ENCODE assay signal across 23 mouse cellular contexts in genomic region chr6:127751499-127751898, GRCm38 (mm10). TPM values are rescaled to one million over a fixed set of nuclear protein-coding genes. Genes with fewer than 3 reads are reported as not detected.
DNase-seq lines count a peak whose midpoint lies in the region; ATAC-seq and TF ChIP-seq lines count a peak whose summit lies in the region.
"Had no signal": no experiment of that assay in that cellular context is flagged by ENCODE, and none has a peak within 500 bp of the region (broad histone marks: within the 10 kb centered on the region; RNA-seq: fewer than 3 reads in every experiment).

No protein-coding gene starts in this region.

- H3K4me3 ChIP-seq in forebrain, embryonic 12.5 days (replicated peaks): no peak overlapping the region
- no peak overlapping the region for H3K4me3 ChIP-seq in forebrain, embryonic 14.5 days (ENCODE audit: low read depth, low read length)
- H3K4me3 ChIP-seq in midbrain, embryonic 10.5 days: no peak overlapping the region
- H3K4me3 ChIP-seq in midbrain, embryonic 14.5 days (replicated peaks; ENCODE audit: low read depth, low read length): no peak overlapping the region
- H3K4me3 ChIP-seq in thymus, adult 2 months (ENCODE audit: control insufficient read depth, insufficient read depth, low read length): no peak overlapping the region
- H3K4me3 ChIP-seq: embryonic facial prominence, embryonic 13.5 days; gastrocnemius, adult 2 months; heart, embryonic 10.5 days; hindbrain, embryonic 15.5 days had no signal

- 0 out of 2 replicates have a peak overlapping the region, but pooled peaks have one; percentile 13 for H3K27ac ChIP-seq in forebrain, embryonic 12.5 days
- no peak overlapping the region for H3K27ac ChIP-seq in forebrain, embryonic 14.5 days (ENCODE audit: low read depth, low read length)
- H3K27ac ChIP-seq in midbrain, embryonic 10.5 days (replicated peaks): peak overlapping the region; percentile 75
- no peak overlapping the region for H3K27ac ChIP-seq in midbrain, embryonic 14.5 days (replicated peaks; ENCODE audit: low read depth, low read length)
- no peak overlapping the region for H3K27ac ChIP-seq in thymus, adult 2 months (ENCODE audit: control insufficient read depth, insufficient read depth, low read length)
- H3K27ac ChIP-seq: embryonic facial prominence, embryonic 13.5 days; gastrocnemius, adult 2 months; hindbrain, embryonic 15.5 days had no signal

- no peak overlapping the region for H3K9ac ChIP-seq in forebrain, embryonic 12.5 days
- no peak overlapping the region for H3K9ac ChIP-seq in forebrain, embryonic 14.5 days (ENCODE audit: low read length)
- H3K9ac ChIP-seq in midbrain, embryonic 14.5 days (replicated peaks; ENCODE audit: low read length): no peak overlapping the region
- H3K9ac ChIP-seq: embryonic facial prominence, embryonic 13.5 days; hindbrain, embryonic 15.5 days had no signal

- H3K9me3 ChIP-seq in forebrain, embryonic 12.5 days: no peaks in the 10 kb centered on the region
- no peaks in the 10 kb centered on the region for H3K9me3 ChIP-seq in forebrain, embryonic 14.5 days (replicated peaks; ENCODE audit: control insufficient read depth, low read length)
- no peaks in the 10 kb centered on the region; the same call in 1 of the 2 replicates for H3K9me3 ChIP-seq in midbrain, embryonic 10.5 days (replicated peaks)
- H3K9me3 ChIP-seq in midbrain, embryonic 14.5 days (ENCODE audit: control insufficient read depth, low read length): no peaks in the 10 kb centered on the region
- H3K9me3 ChIP-seq: embryonic facial prominence, embryonic 13.5 days; heart, embryonic 10.5 days; hindbrain, embryonic 15.5 days had no signal

- DNase-seq in forebrain, embryonic 14.5 days (ENCODE audit: low spot score): no peak
- peak; percentile 51 for DNase-seq in midbrain, embryonic 10.5 days (ENCODE audit: low spot score)
- no peak for DNase-seq in midbrain, embryonic 14.5 days
- DNase-seq in brain, embryonic 14.5 days (ENCODE audit: low read depth): peak; percentile 53
- peak; percentile 19 for DNase-seq in embryo, embryonic 11 days
- no peak for DNase-seq in thymus, adult 2 months
- DNase-seq: adrenal gland, postnatal 14 days; cerebellum, adult 18-20 months; cerebellum, adult 9-11 months; cerebellum, postnatal 36 days; gastrocnemius, adult 2 months; gastrocnemius, postnatal 25 days; heart, adult 11 months; heart, postnatal 10 days; heart, postnatal 4 days had no signal

- WGBS in forebrain, embryonic 12.5 days: 68% methylated on average over 9 of the region's 9 CpGs
- WGBS in forebrain, embryonic 14.5 days: 60% methylated on average over 9 of the region's 9 CpGs
- WGBS in midbrain, embryonic 10.5 days: 54% methylated on average over 9 of the region's 9 CpGs
- WGBS in midbrain, embryonic 14.5 days: 34% methylated on average over 9 of the region's 9 CpGs
- WGBS in thymus, adult 2 months: 95% methylated on average over 9 of the region's 9 CpGs

- no peak overlapping the region for H3K4me2 ChIP-seq in forebrain, embryonic 12.5 days
- no peak overlapping the region for H3K4me2 ChIP-seq in forebrain, embryonic 14.5 days (ENCODE audit: low read length)
- no peak overlapping the region for H3K4me2 ChIP-seq in midbrain, embryonic 14.5 days (ENCODE audit: low read length)
- H3K4me2 ChIP-seq: embryonic facial prominence, embryonic 13.5 days; hindbrain, embryonic 15.5 days had no signal

- no peak for ATAC-seq in forebrain, embryonic 12.5 days (ENCODE audit: low FRiP score)
- ATAC-seq in forebrain, embryonic 14.5 days: no peak
- no peak for ATAC-seq in midbrain, embryonic 14.5 days (ENCODE audit: low FRiP score, low TSS enrichment)
- ATAC-seq: activated CD4-positive, CD25-positive, alpha-beta regulatory T cell, adult 4 months; inflammation-experienced regulatory T-cells, adult 6 months; intestine, postnatal 0 days; Patski had no signal

- H3K36me3 ChIP-seq in forebrain, embryonic 12.5 days (replicated peaks): no peaks in the 10 kb centered on the region
- no peaks in the 10 kb centered on the region for H3K36me3 ChIP-seq in forebrain, embryonic 14.5 days (ENCODE audit: control insufficient read depth, insufficient read depth, low read length)
- H3K36me3 ChIP-seq in midbrain, embryonic 10.5 days: no peaks in the 10 kb centered on the region; the same call in 1 of the 2 replicates
- no peaks in the 10 kb centered on the region for H3K36me3 ChIP-seq in midbrain, embryonic 14.5 days (ENCODE audit: control insufficient read depth, insufficient read depth, low read length)
- H3K36me3 ChIP-seq in thymus, adult 2 months (ENCODE audit: control insufficient read depth, insufficient read depth, low read length): no peaks in the 10 kb centered on the region
- H3K36me3 ChIP-seq: embryonic facial prominence, embryonic 13.5 days; heart, embryonic 10.5 days; hindbrain, embryonic 15.5 days had no signal

- no peak for TF ChIP-seq POLR2A in brain, embryonic 14.5 days (IDR thresholded peaks at IDR 0.05; ENCODE audit: borderline replicate concordance, extremely low read depth, insufficient read depth, insufficient read length, poor library complexity, severe bottlenecking)
- TF ChIP-seq POLR2A in thymus, adult 2 months (IDR thresholded peaks at IDR 0.05; ENCODE audit: control insufficient read depth, extremely low read depth, insufficient read depth, low read length, poor library complexity): no peak

- peaks cover 5% of the 10 kb centered on the region for H3K27me3 ChIP-seq in forebrain, embryonic 12.5 days
- H3K27me3 ChIP-seq in forebrain, embryonic 14.5 days (replicated peaks; ENCODE audit: control insufficient read depth, insufficient read depth, low read length): no peaks in the 10 kb centered on the region
- no peaks in the 10 kb centered on the region for H3K27me3 ChIP-seq in midbrain, embryonic 10.5 days (ENCODE audit: low read depth, poor library complexity, severe bottlenecking)
- no peaks in the 10 kb centered on the region for H3K27me3 ChIP-seq in midbrain, embryonic 14.5 days (ENCODE audit: control insufficient read depth, insufficient read depth, low read length)
- H3K27me3 ChIP-seq in thymus, adult 2 months (ENCODE audit: control insufficient read depth, insufficient read depth, low read length): no peaks in the 10 kb centered on the region
- H3K27me3 ChIP-seq: embryonic facial prominence, embryonic 13.5 days; hindbrain, embryonic 15.5 days had no signal

- H3K4me1 ChIP-seq in forebrain, embryonic 12.5 days: peaks cover 32% of the 10 kb centered on the region
- H3K4me1 ChIP-seq in forebrain, embryonic 14.5 days (ENCODE audit: control insufficient read depth, insufficient read depth, low read length): peaks cover 10% of the 10 kb centered on the region; the same call in 1 of the 2 replicates
- H3K4me1 ChIP-seq in midbrain, embryonic 10.5 days: peaks cover 41% of the 10 kb centered on the region
- peaks cover 18% of the 10 kb centered on the region for H3K4me1 ChIP-seq in midbrain, embryonic 14.5 days (ENCODE audit: control insufficient read depth, insufficient read depth, low read length)
- H3K4me1 ChIP-seq in thymus, adult 2 months (replicated peaks; ENCODE audit: control insufficient read depth, insufficient read depth, low read length): no peaks in the 10 kb centered on the region

- TF ChIP-seq CTCF in brain, embryonic 14.5 days (IDR thresholded peaks at IDR 0.05; ENCODE audit: borderline replicate concordance, extremely low read depth, insufficient read depth, insufficient read length): no peak
- TF ChIP-seq CTCF in thymus, adult 2 months (IDR thresholded peaks at IDR 0.05; ENCODE audit: borderline replicate concordance, control insufficient read depth, extremely low read depth, insufficient read depth, low read length, poor library complexity): no peak

RNA-seq across cellular contexts. Expression of gene Prmt8, which starts 17.8 kb away (rescaled TPM):
- 16.6 and 18.4 TPM in 2 replicates for polyA plus RNA-seq in forebrain, embryonic 12.5 days (2016; fragmentation: Nextera tagmentation; extraction: Ambion mirVana)
- 16.6 and 17.9 TPM in 2 replicates for polyA plus RNA-seq in forebrain, embryonic 14.5 days (2014; fragmentation: Nextera tagmentation; extraction: Ambion mirVana)
- polyA plus RNA-seq in midbrain, embryonic 10.5 days (2016; fragmentation: Nextera tagmentation; extraction: Ambion mirVana): 18.3 and 22.1 TPM in 2 replicates
- polyA plus RNA-seq in midbrain, embryonic 14.5 days (2014; fragmentation: Nextera tagmentation; extraction: Ambion mirVana): 24.9 and 28.5 TPM in 2 replicates
- polyA plus RNA-seq in brain, embryonic 14.5 days (2012; rRNA removed): 15.0 and 24.9 TPM in 2 replicates
- not detected in 2 replicates for polyA plus RNA-seq in thymus, adult 2 months (2012; rRNA removed)
- polyA plus RNA-seq: activated CD4-positive, CD25-positive, alpha-beta regulatory T cell, adult 4 months; inflammation-experienced regulatory T-cells, adult 6 months; Patski had no signal

Comparison
In these comparisons a context has a peak if more than half of its experiments do, and no peak if none do; other contexts are left out.
1. H3K27ac ChIP-seq: peak in forebrain, embryonic 12.5 days (single experiment) and midbrain, embryonic 10.5 days (single experiment); none in forebrain, embryonic 14.5 days (single experiment), midbrain, embryonic 14.5 days (single experiment) and thymus, adult 2 months (single experiment).
2. DNase-seq: peak in midbrain, embryonic 10.5 days (single experiment), brain, embryonic 14.5 days (single experiment) and embryo, embryonic 11 days (single experiment); none in forebrain, embryonic 14.5 days (single experiment), midbrain, embryonic 14.5 days (single experiment) and thymus, adult 2 months (single experiment).
3. RNA of gene Prmt8, which starts 17.8 kb away (polyA plus RNA-seq): 24.9 to 28.5 TPM in midbrain, embryonic 14.5 days, 15.0 to 24.9 TPM in brain, embryonic 14.5 days, 16.6 to 18.4 TPM in forebrain, embryonic 12.5 days, 18.3 to 22.1 TPM in midbrain, embryonic 10.5 days and 16.6 to 17.9 TPM in forebrain, embryonic 14.5 days; not detected in thymus, adult 2 months; every median in the first group is over 10 times any median in the second.